Mouse (Mus musculus) forebrain, embryonic 15.5 days (tissue): Measurements from ENCODE around the gene Tm6sf2. TPM values are rescaled to one million over a fixed set of nuclear protein-coding genes. Genes with fewer than 3 reads are reported as not detected.
A peak's percentile ranks its signal among the peaks of the same experiment; 100 is the strongest.

Source experiments
- ATAC-seq: fragments of 200-750 bp; cut with Nextera tagmentation; replicated peaks from 2 replicates; pipeline ENCODE4 v1.8.0; 2017; ENCODE audit warnings: mild to moderate bottlenecking, moderate TSS enrichment, moderate library complexity
- H3K27ac ChIP-seq: fragments of 300-500 bp; sonication (generic); replicated peaks from 2 replicates; pipeline ENCODE4 v1.5.1; 2015; ENCODE audit warnings: mild to moderate bottlenecking, inconsistent platforms
- H3K27me3 ChIP-seq: fragments of 300-500 bp; sonication (generic); 2 replicates; pipeline ENCODE4 v1.6.1; 2015; ENCODE audit warnings: inconsistent platforms
- H3K36me3 ChIP-seq: fragments of 300-500 bp; sonication (generic); 2 replicates; pipeline ENCODE4 v1.6.1; 2015; ENCODE audit warnings: mild to moderate bottlenecking, inconsistent platforms
- H3K4me1 ChIP-seq: fragments of 300-500 bp; sonication (generic); 2 replicates; pipeline ENCODE4 v1.6.1; 2015; ENCODE audit warnings: inconsistent platforms
- H3K4me2 ChIP-seq: fragments of 300-500 bp; sonication (generic); replicated peaks from 2 replicates; pipeline ENCODE4 v1.6.1; 2015; ENCODE audit warnings: mild to moderate bottlenecking, inconsistent platforms
- H3K4me3 ChIP-seq: fragments of 300-500 bp; sonication (generic); 2 replicates; pipeline ENCODE4 v1.5.1; 2015; ENCODE audit warnings: mild to moderate bottlenecking, inconsistent platforms
- H3K9ac ChIP-seq: fragments of 300-500 bp; sonication (generic); replicated peaks from 2 replicates; pipeline ENCODE4 v1.6.1; 2015; ENCODE audit warnings: mild to moderate bottlenecking, inconsistent platforms
- H3K9me3 ChIP-seq: fragments of 300-500 bp; sonication (generic); 2 replicates; pipeline ENCODE4 v1.6.1; 2016; ENCODE audit warnings: inconsistent platforms
- WGBS: fragments of 180-500 bp; shearing (Covaris S2); methylation state at CpG from one replicate; pipeline ENCODE4 v1.1.7; 2015; ENCODE audit warnings: mixed read lengths; 5-methylcytosine and 5-hydroxymethylcytosine counted together
- polyA plus RNA-seq: library from polyadenylated mRNA; unstranded; fragments of >200 nt; fragmentation: Nextera tagmentation; extraction: Ambion mirVana; gene quantifications from 2 replicates; pipeline ENCODE4 v1.2.1, GENCODE M21; 2015

Tm6sf2 gene
- polyA plus RNA-seq, 1 experiment from 2014 or later = 1.5 TPM

DNA sequence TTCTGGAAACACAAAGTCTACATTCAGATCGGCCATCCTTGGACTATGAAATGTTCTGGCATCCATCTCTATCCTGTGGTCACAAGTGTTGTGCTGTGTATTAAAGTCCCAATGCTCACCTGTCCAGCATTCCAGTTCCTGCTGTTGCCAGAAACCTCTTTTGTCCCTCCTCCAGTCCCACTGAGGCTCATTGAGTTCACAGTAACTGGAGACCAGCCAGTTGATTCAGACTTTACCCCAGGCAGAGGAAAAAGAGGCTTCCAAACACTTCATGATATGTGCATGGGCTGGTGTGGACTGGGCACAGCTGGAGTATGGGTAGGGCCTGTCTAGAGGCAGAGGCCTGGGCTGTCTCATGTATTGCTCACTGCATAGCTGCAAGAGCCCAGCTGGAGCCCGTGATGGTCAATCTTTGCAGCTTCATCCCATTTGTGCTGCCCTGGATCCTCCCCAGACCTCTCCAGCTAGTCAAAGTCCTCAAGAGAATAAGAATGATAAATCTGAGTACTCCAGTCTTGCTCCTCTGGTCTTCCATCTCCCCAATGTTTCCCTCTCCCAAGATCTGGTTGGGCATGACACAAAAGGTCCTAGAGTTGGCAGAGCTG, 786 bp upstream of the Tm6sf2 start:
- no peaks in the 10 kb centered on the region for H3K9me3 ChIP-seq
- H3K9ac ChIP-seq = no peak overlapping the region
- peaks cover 48% of the 10 kb centered on the region for H3K36me3 ChIP-seq
- 0 out of 2 replicates have a peak, but pooled peaks cover 5% of the 10 kb centered on the region for H3K4me1 ChIP-seq
- 88% methylated on average over 2 of the region's 2 CpGs for WGBS
- no peak overlapping the region for H3K27ac ChIP-seq
- no peaks in the 10 kb centered on the region for H3K27me3 ChIP-seq
- no peak overlapping the region for H3K4me2 ChIP-seq
- no peak overlapping the region for H3K4me3 ChIP-seq
- ATAC-seq = no peak

- Histone ChIP-seq H3K4me3 (no peak overlapping the region), H3K4me2 (no peak overlapping the region), H3K36me3 (peaks cover 36% of the 10 kb centered on the region), H3K4me1 (0 out of 2 replicates have a peak, but pooled peaks cover 5% of the 10 kb centered on the region), H3K9ac (no peak overlapping the region), H3K27me3 (no peaks in the 10 kb centered on the region), H3K27ac (no peak overlapping the region), H3K9me3 (no peaks in the 10 kb centered on the region)
- no peak for ATAC-seq
- WGBS = 66% methylated on average over 8 of the region's 8 CpGs
These were observed 396 bp downstream of the Tm6sf2 start for GRCm38 (mm10) chr8:70073120-70073519.

DNA sequence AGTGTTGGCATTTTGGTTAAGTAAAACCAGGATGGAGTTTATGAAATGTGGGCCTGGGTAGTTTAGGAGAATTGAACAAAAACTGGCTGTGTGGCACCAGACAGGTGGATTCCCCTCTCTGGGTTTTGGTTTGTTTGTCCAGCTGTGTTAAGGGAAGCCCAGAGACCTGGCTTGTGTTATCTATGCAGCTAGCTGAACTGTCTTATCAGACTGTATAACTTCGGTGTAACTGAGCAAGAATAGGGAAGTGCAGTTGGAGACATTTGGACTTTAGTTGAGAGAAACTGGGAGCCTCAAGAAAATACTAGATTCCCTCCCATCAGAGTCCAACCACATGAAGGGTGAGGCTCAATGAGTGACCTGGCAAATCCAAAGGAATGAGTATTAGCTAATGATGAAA, 958 bp downstream of the Tm6sf2 start:
- ATAC-seq = no peak
- H3K27ac ChIP-seq = no peak overlapping the region
- H3K4me2 ChIP-seq = no peak overlapping the region
- peaks cover 31% of the 10 kb centered on the region for H3K36me3 ChIP-seq
- no peak overlapping the region for H3K9ac ChIP-seq
- no peak overlapping the region for H3K4me3 ChIP-seq
- H3K27me3 ChIP-seq = no peaks in the 10 kb centered on the region
- WGBS = 83% methylated on average over 1 of the region's 1 CpGs
- no peaks in the 10 kb centered on the region for H3K9me3 ChIP-seq
- 0 out of 2 replicates have a peak, but pooled peaks cover 5% of the 10 kb centered on the region for H3K4me1 ChIP-seq

DNA sequence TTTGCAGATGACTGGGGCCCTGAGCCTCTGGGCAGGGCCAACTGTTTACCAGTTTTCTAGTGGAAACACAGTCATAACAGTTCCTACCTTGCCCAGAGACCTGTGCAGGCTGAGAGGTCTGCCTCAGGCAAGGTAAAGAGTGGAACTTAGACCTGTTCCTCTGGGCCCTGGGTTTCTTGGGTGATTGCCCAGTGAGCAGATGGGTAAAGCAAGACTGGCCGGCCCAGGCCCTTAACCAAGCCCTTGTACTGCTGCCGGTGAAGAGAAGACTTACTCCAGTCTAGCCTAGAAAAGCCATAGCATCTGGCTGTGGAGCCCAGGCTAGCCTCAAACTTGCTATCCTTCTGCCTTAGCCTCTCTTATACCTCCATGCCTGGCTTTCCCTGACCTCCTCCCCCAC, 9.3 kb downstream of the Tm6sf2 start:
- Histone ChIP-seq H3K27me3 (peaks cover 47% of the 10 kb centered on the region), H3K36me3 (no peaks in the 10 kb centered on the region), H3K27ac (no peak overlapping the region), H3K9me3 (no peaks in the 10 kb centered on the region), H3K4me1 (peaks cover 22% of the 10 kb centered on the region), H3K4me2 (no peak overlapping the region), H3K4me3 (no peak overlapping the region), H3K9ac (no peak overlapping the region)
- 87% methylated on average over 2 of the region's 2 CpGs for WGBS
- no peak for ATAC-seq

DNA sequence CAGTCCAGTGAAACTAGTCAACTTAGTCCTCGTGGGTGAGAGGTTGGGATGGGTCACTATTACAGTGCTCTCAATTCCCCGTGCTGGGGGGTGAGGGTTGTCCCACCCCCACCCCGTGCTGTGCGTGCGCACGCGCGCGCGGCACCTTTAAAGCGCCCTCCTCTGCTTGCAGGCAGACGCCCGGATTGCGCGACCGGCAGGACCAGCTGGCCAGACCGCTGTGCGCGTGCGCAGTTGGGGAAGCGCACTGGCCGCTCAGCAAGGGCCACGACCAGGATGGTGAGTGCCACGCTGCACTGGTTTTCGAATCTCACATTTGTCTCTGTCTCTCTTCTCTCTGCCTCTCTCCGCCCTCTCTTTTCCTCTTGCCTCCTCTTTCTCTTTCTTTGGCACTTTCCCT, 10.6 kb downstream of the Tm6sf2 start, which contains the start of gene Hapln4:
Gene Hapln4 (plus strand): TSS at position 173 of the 400 bp plus-strand sequence.
- Histone ChIP-seq H3K27ac (no peak within 1 kb of the TSS), H3K4me1 (peaks cover 29% of the 10 kb centered on the region), H3K4me3 (peak within 1 kb of the TSS; percentile 36), H3K27me3 (peaks cover 60% of the 10 kb centered on the region), H3K9ac (peak within 1 kb of the TSS; percentile 29), H3K36me3 (no peaks in the 10 kb centered on the region), H3K9me3 (no peaks in the 10 kb centered on the region), H3K4me2 (peak within 1 kb of the TSS; percentile 65)
- under 1% methylated on average over 26 of the region's 26 CpGs for WGBS
- ATAC-seq = no peak

DNA sequence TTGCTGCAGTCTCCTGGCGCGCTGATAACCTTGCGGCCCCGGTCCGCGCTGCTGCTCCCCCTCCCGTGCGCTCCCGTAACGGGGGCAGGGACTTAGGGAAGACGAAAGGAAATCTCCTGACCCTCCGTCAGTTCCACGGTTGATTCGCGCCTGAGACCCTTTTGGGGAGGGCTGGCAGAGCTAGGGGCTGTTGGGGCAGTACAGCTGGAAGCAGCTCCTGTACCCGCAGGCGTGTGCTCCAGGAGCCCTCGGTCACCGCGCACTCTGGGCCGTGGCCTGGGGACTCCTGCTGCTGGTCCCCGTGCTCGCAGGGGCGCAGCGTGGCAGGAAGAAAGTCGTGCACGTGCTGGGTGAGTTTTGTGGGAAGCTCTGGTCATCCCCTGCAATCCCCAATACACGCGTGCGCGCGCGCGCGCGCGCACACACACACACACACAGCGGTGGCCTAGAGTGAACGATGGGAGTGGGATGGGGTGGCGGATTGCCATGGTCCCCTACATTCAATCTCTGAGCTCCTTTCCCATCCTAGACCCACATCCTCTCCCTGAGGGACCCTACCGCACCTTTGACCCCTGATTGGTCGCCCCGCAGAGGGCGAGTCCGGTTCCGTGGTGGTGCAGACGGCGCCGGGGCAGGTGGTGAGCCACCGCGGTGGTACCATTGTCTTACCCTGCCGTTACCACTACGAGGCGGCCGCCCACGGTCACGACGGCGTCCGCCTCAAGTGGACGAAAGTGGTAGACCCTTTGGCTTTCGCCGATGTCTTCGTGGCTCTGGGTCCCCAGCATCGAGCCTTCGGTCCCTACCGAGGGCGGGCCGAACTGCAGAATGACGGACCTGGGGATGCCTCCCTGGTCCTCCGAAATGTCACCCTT, 11.7 kb downstream of the Tm6sf2 start:
- H3K9me3 ChIP-seq = no peaks in the 10 kb centered on the region
- no peaks in the 10 kb centered on the region for H3K36me3 ChIP-seq
- peak overlapping the region; percentile 65 for H3K4me2 ChIP-seq
- H3K4me3 ChIP-seq = peak overlapping the region; percentile 36
- peak overlapping the region; percentile 29 for H3K9ac ChIP-seq
- H3K27ac ChIP-seq = no peak overlapping the region
- peaks cover 32% of the 10 kb centered on the region for H3K4me1 ChIP-seq
- no peak for ATAC-seq
- peaks cover 71% of the 10 kb centered on the region for H3K27me3 ChIP-seq
- WGBS = 1% methylated on average over 70 of the region's 71 CpGs

DNA sequence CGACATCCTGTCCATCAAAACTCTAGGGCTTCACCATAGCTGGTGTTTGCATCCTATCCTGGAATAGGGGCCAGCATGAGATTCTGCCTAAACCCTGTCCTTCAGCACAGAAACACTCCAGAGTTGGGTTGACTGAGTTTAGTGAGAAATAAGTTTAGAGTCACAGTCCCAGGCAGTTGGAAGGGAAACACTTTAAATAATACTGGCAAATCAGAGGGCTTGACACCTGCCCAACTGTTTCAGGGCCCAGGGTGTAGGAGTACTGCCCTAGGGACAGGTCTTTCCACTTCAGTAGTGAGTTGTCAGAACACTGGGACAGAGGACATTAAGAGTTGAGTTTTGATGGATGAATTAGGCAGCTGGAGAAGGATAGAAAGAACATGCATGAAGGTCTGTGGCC, 13.4 kb downstream of the Tm6sf2 start:
- no peak overlapping the region for H3K4me2 ChIP-seq
- H3K4me1 ChIP-seq = peaks cover 32% of the 10 kb centered on the region
- WGBS = 49% methylated on average over 1 of the region's 1 CpGs
- no peaks in the 10 kb centered on the region for H3K9me3 ChIP-seq
- peaks cover 78% of the 10 kb centered on the region for H3K27me3 ChIP-seq
- no peak overlapping the region for H3K9ac ChIP-seq
- H3K4me3 ChIP-seq = no peak overlapping the region
- H3K36me3 ChIP-seq = no peaks in the 10 kb centered on the region
- H3K27ac ChIP-seq = no peak overlapping the region
- no peak for ATAC-seq

GRCm38 (mm10) chr8:70087237-70087636, 14.5 kb downstream of the Tm6sf2 start:
- Histone ChIP-seq H3K4me2 (no peak overlapping the region), H3K4me1 (peaks cover 32% of the 10 kb centered on the region), H3K4me3 (no peak overlapping the region), H3K9ac (no peak overlapping the region), H3K9me3 (no peaks in the 10 kb centered on the region), H3K36me3 (no peaks in the 10 kb centered on the region), H3K27me3 (peaks cover 76% of the 10 kb centered on the region), H3K27ac (no peak overlapping the region)
- 3% methylated on average over 7 of the region's 7 CpGs for WGBS
- ATAC-seq = no peak

DNA sequence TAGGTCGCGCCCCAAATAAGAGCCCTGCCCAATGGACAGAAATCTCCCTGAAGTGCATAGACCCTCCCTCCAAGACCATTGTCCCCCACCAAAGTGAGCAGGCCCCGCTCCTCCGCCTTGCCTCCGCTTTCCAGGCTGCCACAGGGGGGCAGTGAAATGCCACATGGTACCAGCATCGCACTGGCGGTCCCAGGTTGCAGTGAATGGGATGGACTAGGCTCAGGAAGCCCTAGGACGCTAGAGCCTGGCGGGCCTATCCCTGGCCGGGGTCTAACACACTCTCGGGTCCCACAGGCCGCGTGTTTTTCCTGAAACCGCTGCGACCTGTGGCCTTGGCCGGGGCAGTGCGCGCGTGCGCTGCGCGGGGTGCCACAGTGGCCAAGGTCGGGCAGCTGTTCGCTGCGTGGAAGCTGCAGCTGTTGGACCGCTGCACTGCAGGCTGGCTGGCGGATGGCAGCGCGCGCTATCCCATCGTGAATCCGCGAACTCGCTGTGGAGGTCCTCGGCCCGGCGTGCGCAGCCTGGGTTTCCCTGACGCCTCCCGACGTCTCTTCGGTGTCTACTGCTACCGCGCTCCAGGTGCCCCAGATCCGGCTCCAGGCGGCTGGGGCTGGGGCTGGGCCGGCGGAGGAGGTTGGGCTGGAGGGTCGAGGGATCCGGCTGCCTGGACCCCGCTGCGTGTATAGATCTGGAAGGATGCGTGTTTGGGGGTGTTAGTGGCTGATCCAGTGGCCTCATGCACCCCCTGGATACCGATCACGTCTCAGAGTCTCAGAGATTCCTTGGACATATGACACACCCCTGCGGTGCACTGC, 15.3 kb downstream of the Tm6sf2 start:
- H3K27ac ChIP-seq = no peak overlapping the region
- peak; percentile 82 for ATAC-seq
- H3K27me3 ChIP-seq = peaks cover 70% of the 10 kb centered on the region
- H3K36me3 ChIP-seq = no peaks in the 10 kb centered on the region
- peak overlapping the region; percentile 80 for H3K4me2 ChIP-seq
- WGBS = 3% methylated on average over 56 of the region's 56 CpGs
- H3K9ac ChIP-seq = peak overlapping the region; percentile 33
- peak overlapping the region; percentile 41 for H3K4me3 ChIP-seq
- H3K9me3 ChIP-seq = no peaks in the 10 kb centered on the region
- peaks cover 32% of the 10 kb centered on the region for H3K4me1 ChIP-seq

DNA sequence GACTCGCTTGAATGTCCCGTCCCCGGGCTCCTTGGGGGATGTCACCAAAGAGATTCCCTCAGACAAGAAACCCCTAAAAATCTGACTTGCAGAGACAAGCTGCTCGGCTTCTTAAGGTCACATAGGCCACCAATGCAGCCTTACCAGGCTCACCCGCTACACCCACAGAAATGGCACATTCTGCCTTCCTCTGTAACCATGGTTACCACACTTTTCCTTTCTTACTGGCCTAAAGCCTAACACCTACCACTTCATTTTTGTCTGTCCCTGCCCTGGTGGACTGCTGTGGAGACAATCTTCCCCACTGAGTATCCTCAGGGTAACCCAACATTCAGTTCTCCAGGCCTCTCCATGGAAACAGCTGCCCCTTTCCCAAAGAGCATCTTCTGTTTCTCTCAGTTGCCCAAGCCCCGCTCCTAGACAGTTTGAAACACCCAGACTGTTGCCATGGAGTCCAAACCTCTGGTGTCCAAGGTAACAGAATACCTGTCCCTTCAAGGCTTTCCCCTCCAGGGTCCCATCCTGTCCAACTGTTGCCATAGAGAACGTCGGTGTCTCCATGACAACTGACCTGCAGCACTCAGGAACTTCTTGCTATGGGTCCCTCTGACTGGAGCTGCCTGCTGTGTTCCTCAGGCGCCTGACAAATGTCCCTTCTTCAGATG, 16.7 kb downstream of the Tm6sf2 start:
- H3K9me3 ChIP-seq = no peaks in the 10 kb centered on the region
- H3K27ac ChIP-seq = no peak overlapping the region
- H3K27me3 ChIP-seq = peaks cover 56% of the 10 kb centered on the region
- peaks cover 18% of the 10 kb centered on the region for H3K4me1 ChIP-seq
- H3K4me2 ChIP-seq = no peak overlapping the region
- H3K9ac ChIP-seq = no peak overlapping the region
- peaks cover 9% of the 10 kb centered on the region for H3K36me3 ChIP-seq
- 57% methylated on average over 9 of the region's 9 CpGs for WGBS
- no peak; the same call in 1 of the 2 replicates for ATAC-seq
- H3K4me3 ChIP-seq = no peak overlapping the region

DNA sequence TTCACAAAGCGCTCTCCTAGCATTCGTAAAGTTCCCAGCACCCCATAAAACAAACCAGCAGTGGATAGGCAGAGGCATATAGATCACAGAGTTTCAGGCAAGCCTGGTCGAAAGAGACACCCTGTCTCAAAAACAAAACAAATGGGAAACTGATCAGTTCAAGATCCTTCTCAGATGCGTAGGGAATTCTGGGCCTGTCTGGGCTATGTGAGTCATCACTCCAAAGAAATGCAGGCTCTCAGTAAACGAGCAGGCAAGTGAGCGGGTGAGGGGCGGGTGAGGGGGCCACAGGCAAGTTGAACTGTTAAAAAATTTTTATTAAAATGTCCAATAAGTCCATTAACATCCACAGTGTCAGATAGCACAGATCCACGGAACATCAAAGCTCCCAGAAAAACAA, 20.1 kb downstream of the Tm6sf2 start:
- peaks cover 8% of the 10 kb centered on the region for H3K4me1 ChIP-seq
- no peak overlapping the region for H3K4me3 ChIP-seq
- no peak overlapping the region for H3K27ac ChIP-seq
- no peaks in the 10 kb centered on the region for H3K9me3 ChIP-seq
- peaks cover 42% of the 10 kb centered on the region for H3K36me3 ChIP-seq
- ATAC-seq = no peak
- H3K4me2 ChIP-seq = no peak overlapping the region
- whole genome bisulfite sequencing = 67% methylated on average over 8 of the region's 8 CpGs
- H3K9ac ChIP-seq = no peak overlapping the region
- peaks cover 23% of the 10 kb centered on the region for H3K27me3 ChIP-seq
